7 mouse cellular contexts compared by ENCODE assay signal in the genomic region with DNA sequence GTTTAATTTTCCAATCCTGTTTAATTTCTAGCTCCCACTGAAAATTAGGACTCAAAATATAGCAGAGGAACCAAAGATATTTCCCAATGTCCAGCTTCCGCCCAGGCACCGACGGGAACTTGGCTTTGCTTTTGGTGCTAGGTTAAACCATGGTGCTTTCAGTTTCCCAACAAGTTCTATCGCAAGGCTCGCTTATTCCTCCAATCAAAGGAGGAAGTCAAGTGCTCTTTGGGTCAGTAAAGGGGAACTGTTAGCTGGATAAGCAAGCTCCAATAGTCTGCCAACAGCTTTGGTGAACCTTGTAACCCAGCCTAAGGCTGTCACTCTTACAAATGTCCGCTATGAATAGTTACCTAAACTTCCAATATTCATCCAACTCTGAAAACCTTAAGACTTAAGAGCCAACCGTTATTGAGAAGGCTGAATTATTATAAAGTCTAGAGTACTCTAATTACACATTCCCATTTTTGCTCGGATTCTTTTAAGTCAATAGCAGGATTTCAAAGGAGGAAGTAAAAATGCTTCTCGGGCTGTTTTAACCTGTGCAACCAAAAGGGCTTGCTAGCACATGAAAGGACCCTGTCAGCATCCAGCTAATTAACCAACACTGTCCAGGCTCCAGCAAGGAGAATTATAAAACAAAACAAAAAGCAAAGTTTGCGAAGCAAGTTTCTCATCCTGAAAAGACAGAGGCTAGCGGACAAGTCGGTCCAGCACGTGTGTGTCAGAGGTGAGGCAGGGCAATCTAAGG. TPM values are rescaled to one million over a fixed set of nuclear protein-coding genes. Genes with fewer than 3 reads are reported as not detected.
DNase-seq lines count a peak whose midpoint lies in the region; ATAC-seq and TF ChIP-seq lines count a peak whose summit lies in the region.

No protein-coding gene starts in this region.

- no peak overlapping the region for H3ac ChIP-seq in C2C12 (ENCODE audit: control insufficient read depth, insufficient read length, low read depth)

- peak overlapping the region; percentile 82 for H3K4me2 ChIP-seq in intestine, postnatal 0 days (replicated peaks; ENCODE audit: low read depth)

- peak; percentile 70 for DNase-seq in MEL-GATA-1-ER (ENCODE audit: extremely low read depth, low read depth)
- DNase-seq in forelimb bud, embryonic 11.5 days (ENCODE audit: low read depth, low spot score): peak; percentile 10
- DNase-seq in urinary bladder, postnatal 10 days (ENCODE audit: low spot score): no peak
- DNase-seq in right cerebral cortex, adult 18-20 months: no peak

- 13% methylated on average over 13 of the region's 13 CpGs for WGBS in intestine, postnatal 0 days

- ATAC-seq in intestine, postnatal 0 days: peak; percentile 74
- ATAC-seq in megakaryocyte progenitor cell, adult 5-6 weeks (replicated peaks; ENCODE audit: poor library complexity): peak; percentile 75

- H3K79me3 ChIP-seq in C2C12 (ENCODE audit: low read depth): peaks cover 1% of the 10 kb centered on the region

- H3K27me3 ChIP-seq in C2C12 (ENCODE audit: control insufficient read depth, insufficient read depth, insufficient read length): no peaks in the 10 kb centered on the region
- no peaks in the 10 kb centered on the region for H3K27me3 ChIP-seq in intestine, postnatal 0 days (replicated peaks; ENCODE audit: control insufficient read depth, insufficient read depth, low read length)

- peaks cover 3% of the 10 kb centered on the region for H3K36me3 ChIP-seq in C2C12 (ENCODE audit: control insufficient read depth, insufficient read depth)
- peaks cover 18% of the 10 kb centered on the region for H3K36me3 ChIP-seq in intestine, postnatal 0 days (ENCODE audit: control insufficient read depth, insufficient read depth)

- no peaks in the 10 kb centered on the region for H3K79me2 ChIP-seq in C2C12 (ENCODE audit: control insufficient read depth, insufficient read depth)

- no peak for TF ChIP-seq CTCF in C2C12 (IDR thresholded peaks at IDR 0.05; ENCODE audit: control insufficient read depth, insufficient read depth, insufficient read length)
- TF ChIP-seq CTCF in intestine, postnatal 0 days (IDR thresholded peaks at IDR 0.05; ENCODE audit: low read depth): no peak

- peak overlapping the region; percentile 52 for H3K4me3 ChIP-seq in C2C12 (ENCODE audit: insufficient read depth, poor library complexity, severe bottlenecking)
- peak overlapping the region; percentile 83 for H3K4me3 ChIP-seq in intestine, postnatal 0 days (ENCODE audit: low read depth, low read length)

- H3K9ac ChIP-seq in intestine, postnatal 0 days (ENCODE audit: low read depth, low read length): peak overlapping the region; percentile 96

- H3K27ac ChIP-seq in intestine, postnatal 0 days (ENCODE audit: low read depth, low read length): peak overlapping the region; percentile 99

- no peaks in the 10 kb centered on the region for H3K9me3 ChIP-seq in intestine, postnatal 0 days (ENCODE audit: control insufficient read depth)

- no peaks in the 10 kb centered on the region for H3K4me1 ChIP-seq in intestine, postnatal 0 days (replicated peaks; ENCODE audit: control insufficient read depth, insufficient read depth, low read length)

TF ChIP-seq in C2C12, 6 proteins besides CTCF, POLR2A, EP300 and RAD21:
- no peak for TF ChIP-seq MYOD1 (IDR thresholded peaks at IDR 0.05; ENCODE audit: control insufficient read depth, insufficient read length, low read depth)
- TF ChIP-seq FOSL1 (IDR thresholded peaks at IDR 0.05; ENCODE audit: insufficient read depth, low read length, poor library complexity, severe bottlenecking): no peak
- TF ChIP-seq MYOG (IDR thresholded peaks at IDR 0.05; ENCODE audit: control insufficient read depth, extremely low read depth, insufficient read length): no peak
- TF ChIP-seq MAX (IDR thresholded peaks at IDR 0.05): no peak
TF ChIP-seq in C2C12: peak in this region for 0.

RNA-seq across cellular contexts. Expression of a gene that starts 1.2 kb away (rescaled TPM):
- 29.4 TPM for polyA plus RNA-seq in C2C12 (2012; fragmentation: generic; extraction: Trizol)
- 136 and 141 TPM in 2 replicates for polyA plus RNA-seq in intestine, postnatal 0 days (2015; fragmentation: Nextera tagmentation; extraction: Ambion mirVana)
- total RNA-seq in megakaryocyte progenitor cell, adult 5-6 weeks (2015): 79.1 and 93.5 TPM in 2 replicates
- 77.3 and 83.4 TPM in 2 replicates for total RNA-seq in megakaryocyte progenitor cell, adult 5-6 weeks (2017)

RNA-seq across cellular contexts. Expression of a gene that starts 24.3 kb away (rescaled TPM):
- polyA plus RNA-seq in C2C12 (2012; fragmentation: generic; extraction: Trizol): not detected
- 159 and 164 TPM in 2 replicates for polyA plus RNA-seq in intestine, postnatal 0 days (2015; fragmentation: Nextera tagmentation; extraction: Ambion mirVana)
- not detected in 2 replicates for total RNA-seq in megakaryocyte progenitor cell, adult 5-6 weeks (2015)
- 0.17 TPM in 1 of 2 replicates, not detected in the other for total RNA-seq in megakaryocyte progenitor cell, adult 5-6 weeks (2017)

RNA-seq across cellular contexts. Expression of a gene that starts 30.9 kb away (rescaled TPM):
- 218 TPM for polyA plus RNA-seq in C2C12 (2012; fragmentation: generic; extraction: Trizol)
- polyA plus RNA-seq in intestine, postnatal 0 days (2015; fragmentation: Nextera tagmentation; extraction: Ambion mirVana): 257 and 271 TPM in 2 replicates
- total RNA-seq in megakaryocyte progenitor cell, adult 5-6 weeks (2015): 81.8 and 87.0 TPM in 2 replicates
- total RNA-seq in megakaryocyte progenitor cell, adult 5-6 weeks (2017): 36.7 and 48.2 TPM in 2 replicates

RNA-seq across cellular contexts. Expression of a gene that starts 41.9 kb away (rescaled TPM):
- 1.9 TPM for polyA plus RNA-seq in C2C12 (2012; fragmentation: generic; extraction: Trizol)
- 11.8 and 13.5 TPM in 2 replicates for polyA plus RNA-seq in intestine, postnatal 0 days (2015; fragmentation: Nextera tagmentation; extraction: Ambion mirVana)
- total RNA-seq in megakaryocyte progenitor cell, adult 5-6 weeks (2015): not detected in 2 replicates
- not detected in 2 replicates for total RNA-seq in megakaryocyte progenitor cell, adult 5-6 weeks (2017)

Comparison
In these comparisons a context has a peak if more than half of its experiments do, and no peak if none do; other contexts are left out.
1. DNase-seq: peak in MEL-GATA-1-ER (single experiment) and forelimb bud, embryonic 11.5 days (single experiment); none in urinary bladder, postnatal 10 days (single experiment) and right cerebral cortex, adult 18-20 months (single experiment).
2. RNA of a gene that starts 24.3 kb away (polyA plus RNA-seq): 159 to 164 TPM in intestine, postnatal 0 days; not detected in C2C12 (single experiment); every median in the first group is over 100 times any median in the second.